Mouse (Mus musculus): Measurements from ENCODE around the gene Kif1b.
"Not testable (repeated sequence)": the region's sequence is repeated elsewhere in the genome, so short reads cannot be mapped to it uniquely, and the experiment has no call there.

Gene Kif1b

DNA sequence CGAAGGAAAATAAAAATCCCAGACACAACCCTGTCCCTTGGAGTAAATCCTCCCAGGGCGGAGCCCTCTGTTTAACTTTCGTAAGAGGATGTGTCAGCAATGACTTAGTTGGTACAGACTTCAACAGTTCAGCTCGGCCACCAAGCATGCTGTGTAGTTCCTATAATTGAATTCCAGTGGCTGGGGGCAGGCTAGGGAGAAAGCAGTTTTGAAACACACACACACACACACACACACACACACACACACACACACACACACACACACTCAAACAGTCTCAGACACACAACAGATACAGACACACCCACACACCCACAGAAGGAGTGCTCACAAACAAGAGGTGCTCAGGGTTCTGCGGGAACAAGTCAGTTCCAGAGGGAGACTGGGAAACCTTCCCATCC lies 135.9 kb downstream of the Kif1b start:
- DNase-seq (ENCODE audit: low read depth, low spot score) = peak; percentile 91

DNA sequence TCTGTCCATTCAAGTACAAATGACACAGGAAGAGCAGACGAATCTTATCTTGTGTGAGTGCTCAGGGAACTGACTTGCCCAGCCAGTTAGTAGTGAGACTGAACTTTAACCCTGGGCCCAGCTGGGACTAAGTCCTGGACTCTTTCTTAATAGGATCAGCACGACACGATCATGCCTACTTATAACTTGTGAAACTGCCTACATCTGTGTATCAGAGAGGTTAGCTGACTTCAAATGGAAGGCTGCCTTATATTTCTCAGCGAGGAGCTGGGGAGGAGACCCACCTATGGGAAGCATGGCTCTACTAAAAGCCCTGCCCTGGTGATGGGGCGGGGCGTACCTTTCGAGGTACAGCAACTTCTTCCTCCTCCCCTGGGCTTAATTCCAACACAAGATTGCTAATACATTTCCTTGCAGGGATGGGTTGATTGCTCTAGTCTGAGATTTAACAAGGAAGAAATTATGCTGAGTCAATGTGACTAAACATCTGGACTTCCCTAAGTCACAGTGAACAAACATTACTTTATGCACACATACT lies 137.0 kb downstream of the Kif1b start:
- DNase-seq (ENCODE audit: low read depth, low spot score) = peak; percentile 95

DNA sequence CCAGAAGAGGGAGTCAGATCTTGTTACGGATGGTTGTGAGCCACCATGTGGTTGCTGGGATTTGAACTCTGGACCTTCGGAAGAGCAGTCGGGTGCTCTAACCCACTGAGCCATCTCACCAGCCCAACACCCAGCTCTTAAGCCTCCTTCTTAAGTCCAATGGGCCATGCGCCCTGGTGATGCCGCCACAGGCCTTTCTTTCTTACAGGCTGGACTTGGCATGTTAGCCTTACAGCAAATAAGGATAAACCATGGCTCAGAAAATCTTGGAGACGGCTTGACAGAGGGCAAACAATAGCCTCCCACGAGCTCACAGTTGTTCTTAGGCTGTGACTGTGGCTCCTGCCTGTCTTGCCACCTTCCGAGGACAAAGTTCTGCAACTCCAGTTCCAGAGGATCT lies 137.6 kb downstream of the Kif1b start:
- DNase-seq (ENCODE audit: low read depth, low spot score) = not testable (repeated sequence)

DNA sequence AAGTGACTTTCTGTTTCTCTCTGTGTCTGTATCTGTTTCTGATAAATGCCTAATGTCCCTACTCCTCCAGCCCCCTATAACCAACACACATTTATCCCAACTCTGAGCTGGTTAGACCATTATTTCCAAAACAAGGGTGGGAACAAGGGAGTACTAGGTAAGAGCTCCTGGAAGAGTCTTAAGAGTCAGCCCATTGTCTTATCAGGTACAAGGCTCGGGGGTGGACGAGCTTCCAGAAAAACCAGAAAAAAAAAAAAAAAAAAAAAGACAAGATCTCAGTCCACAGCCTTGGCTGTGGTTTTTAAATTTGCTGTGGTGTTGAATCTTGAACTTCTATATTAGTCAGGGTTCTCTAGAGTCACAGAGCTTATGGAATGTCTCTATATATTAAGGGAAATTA lies 139.5 kb downstream of the Kif1b start:
- DNase-seq (ENCODE audit: low read depth, low spot score) = no peak

DNA sequence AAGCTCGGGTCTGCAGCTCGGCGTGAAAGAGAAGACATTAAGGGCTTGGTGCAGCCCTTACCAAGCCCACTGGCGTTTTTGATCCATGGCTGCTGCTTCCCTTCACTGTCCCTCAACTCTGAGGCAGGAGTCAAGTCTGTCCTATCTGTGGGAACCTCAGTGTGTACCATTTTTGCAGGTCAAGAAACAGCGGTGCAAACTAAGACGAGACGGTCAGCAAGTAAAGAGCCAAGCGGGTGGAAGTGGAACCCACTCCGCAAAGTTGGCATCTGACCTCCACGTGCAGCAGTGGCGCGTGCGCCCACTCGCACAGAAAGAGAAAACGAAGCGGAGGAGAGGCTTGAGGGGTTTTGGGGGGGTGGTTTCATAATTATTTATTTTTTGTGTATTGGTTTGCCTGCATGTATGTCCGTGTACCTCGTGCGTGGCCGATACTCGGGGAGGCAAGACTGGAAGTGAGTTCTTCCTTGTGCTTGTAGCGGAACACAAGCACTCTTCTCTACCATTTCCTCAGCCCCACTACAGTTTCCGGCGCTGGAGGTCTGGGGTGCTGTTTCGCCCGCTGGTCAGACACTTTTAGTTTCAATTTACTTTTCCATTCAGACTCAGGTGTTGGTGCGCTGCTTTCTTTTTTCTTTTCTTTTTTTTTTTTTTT lies 140.4 kb downstream of the Kif1b start:
- DNase-seq (ENCODE audit: low read depth, low spot score) = peak; percentile 44

DNA sequence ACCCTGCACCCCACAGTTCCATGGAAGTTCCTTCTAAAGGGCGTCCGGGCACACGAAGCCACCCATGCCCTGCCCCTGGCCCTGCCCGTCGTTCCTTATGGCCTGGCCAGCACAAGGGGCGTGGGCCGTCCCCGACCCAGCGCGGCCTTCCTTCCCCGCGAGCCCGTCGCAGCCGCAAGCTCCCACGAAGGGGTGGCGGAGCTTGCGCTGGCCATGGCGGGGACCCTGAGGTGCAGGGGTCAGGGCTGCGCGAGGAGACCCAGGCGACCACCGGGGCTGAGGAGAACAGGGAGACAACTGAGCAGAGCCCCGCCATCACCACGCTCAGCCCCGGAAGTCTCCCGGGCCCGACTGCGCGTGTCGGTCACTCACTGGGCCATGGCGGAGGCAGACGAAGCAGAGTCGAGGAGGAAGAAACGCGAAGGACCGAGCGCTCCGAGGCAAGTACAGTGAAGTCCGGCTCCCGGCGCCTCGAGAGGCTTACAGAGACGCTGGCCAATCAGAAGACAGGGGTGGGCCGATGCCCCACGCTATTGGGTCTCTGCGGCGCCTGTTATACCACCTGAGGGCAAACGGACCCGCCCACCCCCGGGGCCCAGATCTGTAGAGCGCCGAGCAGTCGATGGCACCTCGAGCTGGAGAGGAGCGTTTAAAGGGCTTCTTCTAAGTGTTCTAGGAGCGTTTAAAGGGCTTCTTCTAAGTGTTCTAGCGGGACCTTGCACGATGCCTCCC lies 141.1 kb downstream of the Kif1b start, which contains the start of gene Pgd:
TSS of gene Pgd (minus strand) at position 557 of the 732 bp plus-strand sequence.
- peak; percentile 97 for DNase-seq (ENCODE audit: low read depth, low spot score)

DNA sequence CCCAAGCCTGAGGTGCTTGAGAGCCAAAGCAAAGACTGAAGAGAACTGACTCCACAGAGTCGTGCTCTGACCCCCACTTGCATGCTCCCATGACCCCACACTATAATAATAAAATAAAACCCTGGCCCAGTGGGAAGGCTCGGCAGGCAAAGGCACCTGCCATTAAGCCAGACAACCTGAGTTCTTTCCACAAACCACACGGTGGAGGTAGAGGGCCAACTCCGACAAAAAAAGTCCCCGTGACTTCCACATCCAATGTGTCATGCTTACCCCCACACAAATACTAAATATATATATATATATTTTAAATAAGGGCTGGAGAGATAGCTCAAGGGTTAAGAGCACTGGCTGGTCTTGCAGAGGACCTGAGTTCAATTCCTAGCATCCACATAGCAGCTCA lies 143.3 kb downstream of the Kif1b start:
- DNase-seq (ENCODE audit: low read depth, low spot score) = no peak

DNA sequence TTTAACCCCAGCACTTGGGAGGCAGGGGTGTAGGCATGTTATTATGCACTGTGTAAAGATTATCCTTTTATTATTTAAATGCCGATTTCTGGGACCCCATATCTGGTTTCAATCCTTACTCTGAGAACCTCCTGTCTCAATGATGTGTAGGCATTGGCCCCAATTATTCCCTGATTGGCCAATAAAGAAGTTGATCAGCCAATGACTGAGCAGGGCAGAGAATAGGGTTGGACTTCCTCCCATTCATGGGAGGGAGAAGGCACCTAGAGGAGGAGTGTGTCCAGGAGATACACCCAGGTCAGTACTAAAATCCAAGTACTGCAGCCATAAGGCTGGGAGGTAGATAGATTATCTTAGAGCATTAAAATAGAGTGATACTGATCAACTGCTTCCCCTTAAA lies 144.3 kb downstream of the Kif1b start:
- no peak for DNase-seq (ENCODE audit: low read depth, low spot score)

DNA sequence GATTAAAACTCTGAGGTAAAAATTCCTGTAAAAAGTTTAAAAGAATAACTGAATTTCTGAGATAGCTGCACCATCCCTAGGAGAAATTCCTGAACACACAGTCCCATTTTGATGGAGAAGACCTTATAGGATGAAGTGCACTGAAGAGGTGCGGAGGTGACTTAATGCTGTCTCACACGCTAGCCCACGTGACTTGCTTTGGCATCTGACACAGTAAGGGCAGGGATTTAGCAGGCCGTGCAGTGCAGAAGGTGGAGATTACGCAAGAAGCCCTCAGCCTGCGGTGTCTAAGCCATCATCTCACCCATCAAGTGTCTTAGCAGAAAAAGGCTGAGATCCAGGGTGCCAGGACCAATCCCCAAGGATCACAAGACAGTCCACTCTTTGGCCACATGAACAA lies 146.3 kb downstream of the Kif1b start:
- no peak for DNase-seq (ENCODE audit: low read depth, low spot score)

DNA sequence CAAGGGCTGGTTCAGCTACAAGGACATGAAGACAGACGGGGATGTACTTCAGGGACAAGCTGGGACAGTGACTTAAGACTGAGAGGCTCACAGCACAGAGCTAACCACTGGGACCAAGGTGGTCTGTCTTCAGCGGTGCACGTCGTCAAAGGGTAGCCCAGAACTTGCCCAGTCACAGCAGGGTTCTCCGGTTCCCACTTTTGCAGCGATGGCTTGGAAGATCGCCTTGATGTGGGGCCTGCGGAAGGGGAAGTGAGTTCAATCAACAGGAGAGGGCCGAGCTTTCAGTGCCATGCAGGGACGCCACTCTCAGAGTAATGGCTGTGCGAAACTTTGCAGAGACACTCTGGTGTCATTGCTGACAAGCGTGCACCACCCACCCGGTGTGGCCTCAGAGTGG lies 147.6 kb downstream of the Kif1b start:
- no peak for DNase-seq (ENCODE audit: low read depth, low spot score)

DNA sequence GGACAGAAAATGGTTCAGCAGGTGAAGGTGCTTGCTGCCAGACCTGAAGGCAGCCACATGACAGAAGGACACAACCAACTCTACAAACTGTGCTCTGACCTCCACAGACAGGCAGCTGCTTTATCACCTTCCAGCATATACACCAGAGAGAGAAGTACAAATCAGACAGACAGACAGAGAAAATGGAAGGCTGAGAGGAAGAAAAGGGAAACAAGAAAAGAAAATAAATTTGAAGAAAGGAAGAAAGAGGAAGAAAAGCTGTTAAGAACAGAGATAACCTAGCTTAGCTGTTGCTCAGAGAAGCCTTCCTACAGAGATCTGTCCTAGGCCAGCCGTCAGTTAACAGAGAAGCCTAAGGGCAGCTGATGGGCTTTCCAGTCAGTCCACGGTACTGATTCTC lies 148.3 kb downstream of the Kif1b start:
- no peak for DNase-seq (ENCODE audit: low read depth, low spot score)

DNA sequence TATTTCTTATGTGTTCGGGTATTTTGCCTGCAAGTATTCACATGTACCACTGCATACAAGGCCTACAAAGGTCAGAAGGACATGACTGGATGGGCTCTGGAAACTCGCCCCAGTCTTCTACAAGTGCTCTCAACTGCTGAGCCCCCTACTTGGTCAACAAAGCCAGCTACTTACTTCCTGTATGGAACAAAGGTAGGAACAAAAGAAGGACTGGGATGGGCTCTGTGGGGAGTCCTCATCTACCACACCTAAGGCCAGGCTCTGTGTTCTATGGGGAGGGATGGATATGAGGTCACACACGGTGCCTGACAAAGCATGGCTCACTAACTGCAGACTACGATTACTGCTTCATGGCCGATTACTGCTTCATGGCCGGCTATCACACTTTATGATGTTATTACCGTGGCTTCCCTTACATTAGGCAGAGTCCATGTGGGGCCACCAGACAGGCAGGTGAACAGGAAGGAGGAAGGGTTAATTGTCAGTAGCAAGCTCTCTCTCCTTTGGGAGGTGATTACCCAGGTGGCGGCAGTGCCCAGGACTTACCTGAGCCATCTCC lies 150.0 kb downstream of the Kif1b start:
- DNase-seq (ENCODE audit: low read depth, low spot score) = no peak

DNA sequence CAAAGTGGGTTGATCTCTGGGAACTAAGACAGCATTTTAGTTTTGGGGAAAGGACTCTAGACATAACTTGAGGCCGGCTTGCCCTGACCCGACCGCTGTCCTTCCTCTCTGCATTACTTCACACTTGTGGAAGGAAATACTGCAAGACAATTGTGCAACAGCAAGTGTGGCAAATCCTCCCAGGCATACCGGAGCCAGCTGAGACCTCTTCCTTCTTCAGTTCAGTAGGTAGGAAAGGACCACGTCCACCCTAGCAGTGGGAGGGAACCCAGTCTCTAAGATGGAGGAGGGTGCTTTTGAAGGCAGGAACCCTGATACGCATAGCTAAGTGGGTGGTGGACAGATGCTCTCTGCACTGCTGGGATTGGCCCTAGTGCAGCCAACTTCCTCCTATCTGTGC lies 151.8 kb downstream of the Kif1b start:
- DNase-seq (ENCODE audit: low read depth, low spot score) = no peak

DNA sequence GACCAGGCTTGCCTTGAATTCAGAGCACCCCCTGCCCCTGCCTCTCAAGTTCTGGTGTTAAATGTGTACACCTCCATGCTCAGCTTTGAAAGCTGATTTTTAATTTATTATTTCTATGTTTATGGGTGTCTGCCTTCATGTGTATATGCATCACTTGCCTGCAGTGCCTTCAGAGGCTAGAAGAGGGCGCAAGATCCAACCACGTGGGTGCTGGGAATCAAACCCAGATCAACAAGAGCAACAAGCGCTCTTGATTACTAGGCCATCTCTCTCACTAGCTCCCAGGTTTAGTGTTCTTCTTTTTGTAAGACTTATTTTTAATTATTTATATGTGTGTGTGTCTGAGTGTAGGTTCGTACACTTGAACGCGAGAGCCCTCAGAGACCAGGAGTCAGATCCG lies 152.6 kb downstream of the Kif1b start:
- no peak for DNase-seq (ENCODE audit: low read depth, low spot score)

DNA sequence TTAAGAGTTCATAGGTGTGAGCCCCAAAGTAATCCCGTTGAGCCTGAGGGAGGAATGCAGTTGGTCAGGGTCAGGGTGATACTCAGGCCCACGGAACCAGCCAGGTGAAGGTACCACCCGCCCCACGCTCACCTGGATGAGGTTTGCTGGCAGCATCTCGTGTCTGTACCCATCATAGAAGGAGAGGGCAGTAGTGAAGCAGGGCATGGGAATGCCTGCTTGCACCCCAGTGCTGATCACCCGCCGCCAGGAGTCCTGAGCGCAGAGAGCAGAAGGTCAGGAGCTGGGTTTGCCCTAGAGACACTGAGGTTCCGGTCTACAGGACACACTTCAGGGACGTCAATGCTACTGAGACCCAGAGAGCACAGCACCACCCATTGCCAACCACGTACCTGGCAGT lies 156.8 kb downstream of the Kif1b start:
- DNase-seq (ENCODE audit: low read depth, low spot score) = no peak

DNA sequence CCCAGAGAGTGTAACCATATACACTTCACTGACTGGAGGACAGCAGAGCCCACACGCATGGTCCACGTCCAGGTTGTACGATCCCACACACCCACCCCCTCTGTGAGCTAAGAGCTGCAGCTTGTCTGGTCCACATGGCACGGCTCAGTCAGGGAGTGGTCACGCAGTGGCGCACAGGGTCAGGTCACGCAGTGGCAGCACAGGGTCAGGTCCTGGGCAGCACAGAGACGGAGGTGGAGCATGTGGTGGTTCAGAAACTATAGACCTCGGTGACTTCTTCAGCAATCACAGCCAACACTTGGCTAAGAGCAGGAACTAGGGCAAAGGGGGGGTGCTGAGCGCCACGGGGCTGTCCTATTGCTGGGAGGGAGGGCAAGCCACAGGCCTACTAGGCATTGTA lies 157.2 kb downstream of the Kif1b start:
- no peak for DNase-seq (ENCODE audit: low read depth, low spot score)

DNA sequence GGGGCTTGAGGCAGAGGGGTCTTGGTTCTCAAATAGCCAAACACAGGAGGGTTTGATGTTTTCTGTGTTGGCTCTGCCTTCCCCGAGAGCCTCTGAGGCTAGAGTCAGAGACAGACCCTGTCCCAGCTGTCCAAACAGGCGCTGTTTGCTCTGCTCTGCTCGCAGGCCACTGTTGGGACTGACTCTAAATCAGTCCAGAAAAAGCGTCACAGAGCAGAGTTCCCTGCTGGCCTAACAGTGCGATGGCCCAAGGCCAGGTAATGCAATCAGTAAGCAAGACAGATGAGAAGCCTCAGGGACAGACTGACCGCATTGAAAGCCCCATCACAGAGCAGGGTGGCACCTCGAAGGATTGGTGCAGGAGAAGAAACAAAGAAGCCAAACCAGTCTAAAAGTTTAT lies 157.9 kb downstream of the Kif1b start:
- DNase-seq (ENCODE audit: low read depth, low spot score) = no peak

DNA sequence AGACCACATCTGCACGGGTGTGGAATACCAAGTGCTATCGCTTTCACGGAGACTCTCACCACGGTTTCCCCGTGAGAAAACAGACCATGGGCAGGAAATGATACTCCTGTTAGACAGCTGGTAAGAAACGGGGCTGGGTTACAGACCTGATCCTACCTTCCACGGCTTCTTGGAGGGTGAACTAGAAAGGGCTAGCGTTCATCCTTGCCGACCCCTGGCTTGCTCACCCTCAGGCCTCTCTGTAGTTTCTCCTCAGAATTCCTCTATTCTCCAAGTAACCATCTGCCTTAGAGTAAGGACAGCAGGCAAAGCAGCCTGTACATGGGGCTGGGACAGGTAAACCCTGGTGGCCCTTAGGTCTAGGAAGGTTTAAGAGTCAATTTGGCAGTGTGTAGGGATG lies 158.3 kb downstream of the Kif1b start:
- no peak for DNase-seq (ENCODE audit: low read depth, low spot score)

DNA sequence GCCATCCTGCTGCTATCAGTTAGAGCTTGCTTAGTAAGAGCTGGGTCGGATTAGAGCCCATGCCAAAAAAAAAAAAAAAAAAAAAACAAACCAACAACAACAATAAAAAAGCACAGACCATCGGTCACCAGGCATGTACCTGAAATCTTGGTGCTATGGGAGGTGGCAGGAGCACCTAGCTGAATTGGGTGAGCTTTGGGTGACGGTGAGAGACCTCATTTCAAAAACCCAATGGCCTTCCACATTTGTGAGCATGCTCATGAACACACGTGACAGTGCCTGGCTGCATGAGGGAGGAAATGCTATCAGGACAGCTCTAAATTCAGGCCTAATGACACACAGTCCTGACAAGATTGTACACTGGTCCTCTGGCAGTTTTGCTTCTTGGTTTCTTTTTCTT lies 159.4 kb downstream of the Kif1b start:
- DNase-seq (ENCODE audit: low read depth, low spot score) = no peak

DNA sequence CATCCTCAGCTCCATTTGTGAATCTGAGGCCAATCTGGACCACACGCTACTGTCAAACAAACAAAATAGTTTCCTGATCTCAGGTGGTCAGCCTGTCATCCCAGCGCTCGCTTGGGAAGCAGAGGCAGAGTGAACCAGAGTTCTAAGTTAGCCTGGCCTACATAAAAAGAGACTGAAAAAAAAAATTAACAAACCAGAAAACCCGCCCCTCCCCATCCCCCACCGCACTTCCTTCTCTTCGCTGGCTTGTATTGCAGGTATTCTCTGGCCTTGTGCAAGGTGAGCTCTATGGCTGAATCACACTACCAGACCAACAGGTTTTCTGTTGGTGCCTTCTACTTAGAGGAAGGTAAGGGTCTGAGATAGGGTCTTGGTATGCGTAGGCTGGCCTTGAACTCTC lies 160.0 kb downstream of the Kif1b start:
- DNase-seq (ENCODE audit: low read depth, low spot score) = no peak

DNA sequence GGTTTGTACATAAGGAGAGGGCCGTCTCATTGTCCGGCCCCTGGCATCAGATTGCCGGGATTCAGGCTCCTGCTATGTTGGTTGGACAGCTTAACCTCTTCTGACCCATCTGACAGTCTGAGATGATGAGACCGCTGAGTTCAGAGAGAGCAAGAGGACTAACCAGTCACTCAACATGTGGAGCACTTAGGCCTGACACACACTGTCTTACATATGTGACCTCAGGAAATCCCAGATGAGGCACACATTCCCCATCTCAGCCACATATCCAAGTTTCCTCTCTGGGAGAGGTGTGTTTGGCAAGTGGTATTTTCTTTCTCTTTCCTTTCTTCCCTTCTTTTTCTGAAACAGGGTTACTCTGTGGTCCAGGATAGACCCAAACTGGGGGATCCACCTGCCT lies 162.3 kb downstream of the Kif1b start:
- DNase-seq (ENCODE audit: low read depth, low spot score) = peak; percentile 61

DNA sequence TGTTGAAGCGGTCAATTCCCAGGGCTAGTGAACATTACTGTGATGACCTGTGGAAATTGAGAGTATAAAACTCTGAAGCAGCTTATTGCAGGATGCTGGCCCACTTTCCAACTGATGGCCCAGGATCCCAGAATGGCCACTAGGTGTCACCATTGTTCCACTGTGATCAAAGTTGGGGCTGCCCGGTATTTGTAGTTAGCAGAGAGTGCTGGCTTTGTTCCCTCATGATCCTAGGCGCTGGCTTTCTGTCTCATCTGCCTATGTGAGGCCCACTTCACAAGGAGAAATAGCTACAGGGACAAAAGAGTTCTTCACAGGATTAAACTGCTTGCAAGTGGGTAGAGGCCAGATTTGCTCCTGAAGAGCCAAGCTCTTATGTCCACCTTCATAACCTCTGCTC lies 163.0 kb downstream of the Kif1b start:
- peak; percentile 92 for DNase-seq (ENCODE audit: low read depth, low spot score)

DNA sequence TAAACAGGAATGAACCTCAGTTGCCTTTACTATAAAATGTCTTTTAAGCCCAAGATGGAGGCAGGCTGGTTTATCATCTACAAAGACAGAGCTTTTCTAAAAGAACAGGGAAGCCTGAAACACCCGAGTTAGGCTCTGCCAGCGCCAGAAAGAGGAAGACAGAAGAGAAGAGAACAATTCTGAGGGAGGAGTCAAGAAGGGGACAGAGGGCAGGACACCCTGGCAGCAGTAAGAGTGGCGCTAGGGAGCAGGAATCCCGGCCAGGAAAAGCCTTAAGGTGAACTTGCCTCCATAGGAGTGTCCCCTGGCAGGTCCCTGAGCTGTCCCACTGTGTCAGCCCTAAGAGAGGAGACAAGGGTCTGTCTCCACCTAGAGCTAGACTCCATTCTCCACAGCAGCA lies 163.9 kb downstream of the Kif1b start:
- DNase-seq (ENCODE audit: low read depth, low spot score) = no peak
